Mouse (Mus musculus): ENCODE data around the gene Epb41.

Epb41 gene

DNA sequence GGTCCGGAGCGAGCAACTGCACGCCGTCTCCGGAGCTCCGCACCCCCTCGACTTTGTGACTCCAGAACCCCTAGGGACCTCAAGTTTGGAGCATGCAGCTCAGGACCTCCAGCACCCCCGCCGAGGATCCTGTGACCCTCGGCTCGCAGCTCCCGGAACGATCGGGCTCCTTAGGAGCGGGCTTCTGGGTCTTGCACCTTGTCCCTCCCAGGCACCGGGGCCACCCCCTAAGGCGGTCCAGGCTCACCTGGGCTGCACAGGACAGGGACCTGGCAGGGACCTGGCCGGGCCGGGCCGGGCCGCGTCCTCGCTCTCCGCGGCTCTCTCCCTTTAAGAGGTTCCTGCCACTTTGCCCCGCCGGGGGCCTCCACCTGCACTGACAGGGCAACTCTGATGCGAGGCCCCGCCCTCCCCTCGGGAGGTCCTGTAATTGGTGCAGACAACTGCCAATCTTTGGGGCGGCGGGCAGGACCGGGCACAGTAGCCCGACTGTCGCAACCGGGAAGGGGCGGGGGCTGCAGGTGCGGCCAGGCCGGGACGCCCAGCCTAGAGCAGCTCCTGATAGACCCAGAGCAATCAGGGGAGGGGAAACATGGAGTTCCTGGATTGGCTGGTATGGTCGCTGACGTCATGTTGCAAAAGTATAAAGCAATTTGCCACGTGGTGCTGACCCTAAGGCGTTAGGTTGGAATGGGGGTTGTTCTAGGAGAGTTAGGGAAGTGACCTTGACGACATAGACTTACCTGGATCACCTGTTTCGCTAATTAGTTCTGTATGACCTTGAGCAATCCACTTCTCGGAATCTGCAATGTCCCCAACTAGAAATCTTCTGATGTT lies at the start of gene Epb41:
Gene Epb41 (minus strand): TSS at position 389 of the 837 bp plus-strand sequence.
- in situ Hi-C loops (cut with MboI; ENCODE audit: low pct_unique_long_range_greater_than_20kb in 1 of 2, low sequenced_read_pairs in 2 of 2, unreplicated experiment in 1 of 2): no loop called here

DNA sequence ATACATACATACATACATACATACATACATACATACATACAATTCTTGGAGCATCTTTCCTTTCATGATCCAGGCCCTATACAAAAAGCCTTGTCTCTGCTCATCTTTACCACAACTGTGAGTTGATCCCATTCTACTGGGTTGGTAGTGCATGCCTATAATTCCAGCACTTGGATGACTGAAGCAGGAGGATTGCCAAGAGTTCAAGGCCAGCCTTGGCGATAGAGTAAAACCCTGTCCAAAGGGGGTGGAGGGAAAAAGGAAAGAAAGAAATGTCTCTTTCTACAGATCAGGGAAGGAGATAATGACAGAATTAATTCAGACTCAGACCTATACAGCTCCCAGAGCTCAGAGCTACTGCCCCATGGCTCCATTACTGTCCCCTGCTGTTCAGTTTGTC lies 48.0 kb upstream of the Epb41 start:
- in situ Hi-C loops (cut with MboI; ENCODE audit: low pct_unique_long_range_greater_than_20kb in 1 of 2, low sequenced_read_pairs in 2 of 2, unreplicated experiment in 1 of 2): no loop called here

DNA sequence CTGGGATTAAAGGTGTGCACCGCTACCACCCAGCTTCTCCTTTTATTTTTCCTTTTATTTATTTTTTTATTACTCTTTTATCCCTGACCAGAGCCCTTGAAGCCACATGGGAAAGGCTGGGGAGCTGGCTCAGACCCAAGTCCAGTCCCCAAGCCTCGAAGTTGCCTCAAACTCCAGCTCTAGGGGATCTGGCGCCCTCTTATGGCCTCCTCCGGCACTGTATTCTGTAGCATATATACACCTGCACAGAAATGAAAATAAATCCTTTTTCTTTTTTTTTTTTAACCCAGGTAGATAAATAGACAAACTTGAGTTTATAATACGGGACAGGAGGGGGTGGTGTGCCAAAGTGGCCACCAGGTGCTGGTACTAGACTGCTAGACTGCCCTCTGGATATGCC lies 46.6 kb upstream of the Epb41 start:
- in situ Hi-C loops (cut with MboI; ENCODE audit: low pct_unique_long_range_greater_than_20kb in 1 of 2, low sequenced_read_pairs in 2 of 2, unreplicated experiment in 1 of 2): no loop called here

DNA sequence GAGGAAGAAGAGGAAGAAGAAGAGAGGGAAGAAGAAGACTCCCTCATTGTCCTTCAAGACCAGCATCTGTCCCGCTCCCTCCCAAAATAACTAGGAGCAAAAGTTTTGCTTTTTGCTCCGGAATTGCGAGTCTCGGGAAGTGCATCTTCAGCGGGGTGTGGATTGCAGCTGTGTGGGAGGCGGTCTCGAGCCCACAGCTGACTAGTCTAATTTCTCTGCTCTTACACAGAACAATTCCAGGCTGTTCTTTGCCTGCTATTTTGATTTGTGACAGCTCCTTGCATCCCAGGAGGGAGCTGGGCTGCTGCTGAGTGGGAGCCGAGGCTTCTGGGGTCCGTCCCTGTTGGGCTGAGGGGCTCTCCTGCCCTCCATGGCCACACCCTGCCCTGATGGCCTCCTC lies 44.4 kb upstream of the Epb41 start:
- in situ Hi-C loops (cut with MboI; ENCODE audit: low pct_unique_long_range_greater_than_20kb in 1 of 2, low sequenced_read_pairs in 2 of 2, unreplicated experiment in 1 of 2): no loop called here

DNA sequence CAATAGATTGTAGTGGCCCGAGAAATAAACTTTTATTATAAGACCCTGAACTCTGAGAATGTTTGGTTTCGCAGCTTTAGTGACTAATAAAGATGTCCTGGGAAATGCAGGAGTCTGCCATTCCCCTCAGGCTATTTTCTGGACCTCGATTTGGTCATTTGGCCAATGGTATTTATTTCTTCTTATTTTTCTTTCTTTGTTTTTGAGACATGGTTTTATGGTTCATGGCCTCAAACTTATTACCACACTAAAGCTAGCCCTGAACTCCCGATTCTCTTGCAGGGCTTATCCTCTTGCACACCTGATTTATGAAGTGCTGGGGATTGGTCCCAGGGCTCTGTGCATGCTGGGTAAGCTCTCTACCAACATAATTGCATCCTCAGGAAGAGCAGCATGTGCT lies 41.2 kb upstream of the Epb41 start:
- in situ Hi-C loops (cut with MboI; ENCODE audit: low pct_unique_long_range_greater_than_20kb in 1 of 2, low sequenced_read_pairs in 2 of 2, unreplicated experiment in 1 of 2): no loop called here

DNA sequence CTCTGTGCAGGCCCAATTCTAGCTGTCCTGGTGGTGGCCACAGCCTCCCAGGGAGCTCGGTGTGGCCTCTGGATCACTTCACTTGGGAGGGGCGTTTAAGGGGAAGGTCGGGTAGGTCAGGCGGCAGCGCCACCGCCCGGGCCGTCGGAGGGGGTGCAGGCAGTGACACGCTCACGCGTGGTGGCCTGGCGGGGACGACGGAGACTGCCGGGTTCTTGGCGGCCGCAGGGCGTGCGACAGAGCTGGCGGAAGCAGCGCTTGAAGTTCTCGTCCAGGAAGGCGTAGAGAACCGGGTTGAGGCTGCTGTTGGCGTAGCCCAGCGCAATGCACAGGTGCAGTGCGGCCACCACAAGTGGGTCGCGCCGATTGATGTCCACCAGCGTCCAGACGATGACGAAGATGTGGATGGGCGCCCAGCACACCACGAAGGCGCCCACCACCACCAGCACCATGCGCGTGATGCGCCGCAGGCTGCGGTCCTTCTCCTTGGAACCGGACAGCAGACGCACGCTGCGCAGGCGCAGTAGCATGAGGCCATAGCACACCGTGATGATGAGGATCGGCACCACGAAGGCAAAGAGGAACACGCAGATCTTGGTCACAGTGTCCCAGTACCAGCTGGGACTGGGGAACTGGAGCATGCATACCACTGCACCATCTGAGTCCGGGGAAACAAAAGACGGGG lies 38.4 kb upstream of the Epb41 start:
- in situ Hi-C loops (cut with MboI; ENCODE audit: low pct_unique_long_range_greater_than_20kb in 1 of 2, low sequenced_read_pairs in 2 of 2, unreplicated experiment in 1 of 2): no loop called here

DNA sequence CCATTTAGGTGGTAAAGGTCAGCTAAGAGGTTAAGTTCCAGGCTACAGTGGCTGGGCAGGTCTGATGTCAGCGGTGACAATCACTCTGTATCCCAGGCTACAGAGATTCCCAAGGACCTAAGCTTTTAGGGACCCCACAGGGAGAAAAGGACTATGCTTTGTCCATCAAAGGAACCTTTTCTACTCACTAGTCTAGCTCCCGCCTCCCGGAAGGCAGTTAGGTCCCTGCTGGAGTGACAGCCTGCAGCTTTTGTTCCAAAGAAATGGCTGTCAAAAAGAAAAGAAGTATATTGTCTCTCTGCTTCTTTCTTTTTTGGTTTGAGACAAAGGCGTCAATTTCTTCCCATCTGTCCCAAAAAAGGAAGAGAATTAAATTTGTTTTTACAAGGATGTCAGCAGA lies 36.1 kb upstream of the Epb41 start:
- in situ Hi-C loops (cut with MboI; ENCODE audit: low pct_unique_long_range_greater_than_20kb in 1 of 2, low sequenced_read_pairs in 2 of 2, unreplicated experiment in 1 of 2): no loop called here

DNA sequence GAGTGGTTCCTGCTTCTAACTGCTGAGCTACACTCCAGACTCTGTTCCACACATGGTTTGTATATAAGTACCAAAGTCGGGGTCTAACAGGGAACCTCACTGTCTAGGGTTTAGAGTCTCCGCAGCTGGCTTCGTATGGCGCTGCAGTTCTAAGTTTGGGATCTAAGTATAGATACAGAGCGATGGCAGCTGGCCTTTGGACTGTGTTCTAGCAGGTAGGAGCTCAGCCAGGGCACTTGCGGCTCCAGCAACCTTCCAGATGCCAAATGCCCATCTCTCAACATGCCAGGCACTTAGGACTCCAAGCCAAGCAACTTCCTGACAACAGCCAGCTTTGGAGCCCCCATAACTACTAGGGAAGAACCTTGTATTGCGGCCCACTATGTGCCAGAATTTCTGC lies 33.1 kb upstream of the Epb41 start:
- in situ Hi-C loops (cut with MboI; ENCODE audit: low pct_unique_long_range_greater_than_20kb in 1 of 2, low sequenced_read_pairs in 2 of 2, unreplicated experiment in 1 of 2): no loop called here

DNA sequence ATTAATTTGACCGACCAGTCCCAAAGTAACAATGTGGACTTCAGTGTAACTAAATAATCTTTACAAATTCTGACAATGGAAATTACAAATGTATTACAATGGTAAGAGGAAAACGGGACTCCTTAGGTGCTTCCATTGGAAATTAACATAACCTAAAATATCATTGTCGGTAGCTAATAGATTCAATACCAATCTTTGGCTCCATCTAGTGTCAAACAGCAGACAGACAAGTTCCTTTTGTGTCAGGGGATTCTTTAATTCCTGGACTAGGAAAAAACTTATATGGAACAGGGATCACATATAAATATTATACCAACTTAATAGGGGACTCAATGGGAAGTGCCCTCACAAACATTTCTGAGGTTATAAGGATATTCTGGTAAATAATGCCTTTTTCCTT lies 26.0 kb upstream of the Epb41 start:
- in situ Hi-C loops (cut with MboI; ENCODE audit: low pct_unique_long_range_greater_than_20kb in 1 of 2, low sequenced_read_pairs in 2 of 2, unreplicated experiment in 1 of 2): no loop called here

DNA sequence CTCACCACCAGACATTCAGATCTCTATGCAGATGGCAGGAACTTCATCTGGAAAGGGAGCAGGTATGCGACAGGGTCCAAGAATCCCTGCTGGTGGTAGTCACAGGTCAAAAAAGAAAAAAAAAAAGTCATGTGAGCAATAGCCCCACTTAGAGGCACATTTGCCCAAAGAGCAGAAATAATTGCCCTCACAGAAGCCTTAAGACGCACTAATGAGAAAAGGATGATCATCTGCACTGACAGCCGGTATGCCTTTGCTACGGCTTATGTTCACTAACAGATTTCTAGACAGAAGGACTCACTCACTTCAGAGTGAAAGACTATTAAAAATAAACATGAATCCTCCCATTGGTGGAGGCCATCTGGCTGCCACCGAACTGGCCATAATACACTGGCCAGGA lies 24.4 kb upstream of the Epb41 start:
- in situ Hi-C loops (cut with MboI; ENCODE audit: low pct_unique_long_range_greater_than_20kb in 1 of 2, low sequenced_read_pairs in 2 of 2, unreplicated experiment in 1 of 2): loop anchor here in 1 of 2 experiments (10.0 kb wide), 1 partner anchor 75 kb away; no protein-coding TSS in a partner anchor

DNA sequence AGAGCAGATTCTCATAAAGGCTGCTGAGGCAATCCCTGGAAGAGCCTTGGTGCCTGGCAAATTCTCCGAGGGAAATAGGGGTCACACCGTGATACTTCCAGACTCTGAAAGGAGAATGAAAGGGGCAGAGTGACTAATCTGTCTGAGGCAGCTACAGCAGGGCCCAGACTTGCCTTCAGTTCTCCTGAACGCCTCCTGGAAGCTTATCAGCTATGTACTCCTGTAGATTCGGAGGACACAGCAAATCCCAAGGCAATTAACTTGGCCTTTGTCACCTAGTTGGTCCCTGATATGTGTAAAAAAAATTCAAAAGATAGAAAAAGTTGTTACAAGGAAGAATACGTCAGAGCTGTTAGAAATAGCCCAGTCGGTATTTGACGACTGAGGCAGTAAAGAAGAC lies 19.9 kb upstream of the Epb41 start:
- in situ Hi-C loops (cut with MboI; ENCODE audit: low pct_unique_long_range_greater_than_20kb in 1 of 2, low sequenced_read_pairs in 2 of 2, unreplicated experiment in 1 of 2): loop anchor here in 1 of 2 experiments (10.0 kb wide), 1 partner anchor 80 kb away; no protein-coding TSS in a partner anchor

DNA sequence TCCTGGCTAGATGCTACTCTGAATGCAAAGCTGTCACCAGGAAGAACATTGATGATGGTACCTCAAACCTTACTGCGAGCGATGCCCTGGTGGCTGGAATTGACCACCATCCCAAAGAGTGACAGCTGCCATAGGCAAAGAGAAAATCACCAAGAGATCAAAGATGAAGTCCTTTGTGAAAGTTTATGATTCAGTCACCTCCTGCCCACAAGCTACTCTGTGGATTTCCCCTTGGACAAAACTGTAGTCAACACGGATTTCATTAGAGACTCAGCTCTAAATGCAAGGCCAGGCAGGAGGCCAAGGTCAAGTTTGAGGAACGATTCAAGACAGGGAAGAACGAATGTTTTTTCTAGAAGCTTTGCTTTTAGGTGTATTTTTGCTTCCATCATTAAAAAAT lies 18.8 kb upstream of the Epb41 start:
- in situ Hi-C loops (cut with MboI; ENCODE audit: low pct_unique_long_range_greater_than_20kb in 1 of 2, low sequenced_read_pairs in 2 of 2, unreplicated experiment in 1 of 2): loop anchor here (5.0 to 10.0 kb wide), 2 partner anchors 78 to 81 kb away; no protein-coding TSS in a partner anchor

DNA sequence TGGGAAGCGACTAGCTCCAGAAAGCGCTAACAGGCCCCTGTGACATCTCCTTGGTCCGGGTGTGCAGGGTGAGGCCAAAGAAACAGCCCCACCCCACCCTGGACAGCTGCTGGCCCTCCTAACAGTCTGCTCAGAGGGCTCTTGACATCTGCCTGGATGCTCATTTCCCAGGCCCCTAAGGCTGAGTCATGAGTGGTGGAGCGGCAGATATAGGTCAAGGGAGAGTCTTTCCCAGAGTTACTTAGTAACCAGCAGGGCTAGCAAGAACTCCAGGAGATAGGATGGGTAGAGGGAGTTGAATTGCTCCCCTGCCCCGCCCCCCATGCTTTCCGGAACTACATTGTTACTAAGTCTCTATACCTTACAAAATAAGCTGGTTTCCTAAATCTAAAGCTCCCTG lies 18.0 kb upstream of the Epb41 start:
- in situ Hi-C loops (cut with MboI; ENCODE audit: low pct_unique_long_range_greater_than_20kb in 1 of 2, low sequenced_read_pairs in 2 of 2, unreplicated experiment in 1 of 2): loop anchor here (5.0 to 10.0 kb wide), 2 partner anchors 79 to 82 kb away; no protein-coding TSS in a partner anchor

DNA sequence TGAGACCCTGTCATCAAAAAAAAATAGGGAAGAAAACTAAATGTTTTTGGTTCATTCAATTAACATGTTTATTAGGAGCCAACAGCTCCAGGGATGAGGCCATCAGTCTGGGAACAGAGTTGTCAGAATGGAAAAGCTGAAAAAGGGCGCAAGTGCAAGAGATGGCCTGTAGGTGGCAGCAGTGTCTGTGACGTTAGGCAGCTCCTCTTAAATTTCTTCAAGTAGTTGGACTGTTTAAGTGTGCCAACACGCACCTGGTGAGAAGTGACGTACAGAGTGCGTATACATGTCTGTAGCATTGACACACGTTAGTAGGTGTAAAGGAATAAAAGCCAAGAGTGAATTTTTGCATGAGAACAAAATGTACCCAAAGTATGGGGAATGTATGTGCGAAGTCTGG lies 13.8 kb upstream of the Epb41 start:
- in situ Hi-C loops (cut with MboI; ENCODE audit: low pct_unique_long_range_greater_than_20kb in 1 of 2, low sequenced_read_pairs in 2 of 2, unreplicated experiment in 1 of 2): no loop called here

DNA sequence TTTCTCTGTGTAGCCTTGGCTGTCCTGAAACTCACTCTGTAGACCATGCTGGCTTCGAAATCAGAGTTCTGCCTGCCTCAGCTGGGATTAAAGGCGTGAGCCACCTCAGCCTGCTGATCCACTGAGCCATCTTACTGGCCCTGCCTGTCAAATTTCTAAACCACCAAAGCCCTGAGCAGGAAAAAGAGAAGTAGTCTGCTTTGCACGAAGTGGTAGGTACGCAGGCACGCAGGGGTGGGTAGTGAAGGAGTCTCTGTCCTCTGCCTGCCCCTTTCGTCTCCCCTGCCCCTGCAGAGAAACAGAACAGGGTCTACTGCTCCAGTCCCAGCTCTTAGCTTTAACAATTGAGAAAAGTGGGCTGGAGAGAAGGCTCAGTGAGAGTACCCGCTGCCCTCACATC lies 10.0 kb upstream of the Epb41 start:
- in situ Hi-C loops (cut with MboI; ENCODE audit: low pct_unique_long_range_greater_than_20kb in 1 of 2, low sequenced_read_pairs in 2 of 2, unreplicated experiment in 1 of 2): no loop called here

DNA sequence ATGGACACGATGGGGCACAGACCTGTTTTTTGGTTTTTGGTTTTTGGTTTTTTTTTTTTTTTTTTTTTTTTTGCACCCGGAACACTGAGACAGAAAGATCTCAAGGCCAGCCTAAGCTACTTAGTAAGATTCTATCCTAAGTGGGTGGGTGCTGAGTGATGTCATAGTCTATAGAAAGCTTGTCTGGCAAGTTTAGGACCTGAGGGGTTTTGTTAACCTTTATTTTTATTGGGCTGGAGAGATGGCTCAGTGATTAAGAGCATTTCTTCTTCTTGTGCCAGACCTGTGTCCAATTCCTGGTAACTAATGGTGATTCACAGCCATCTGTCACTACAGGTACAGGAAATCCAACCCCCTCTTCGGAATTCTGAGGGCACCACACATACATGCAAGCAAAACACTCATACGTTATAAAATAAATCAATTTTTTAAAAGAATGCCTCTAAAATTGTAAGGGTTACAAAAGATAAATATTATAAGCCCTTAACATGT lies 5.4 kb upstream of the Epb41 start:
- in situ Hi-C loops (cut with MboI; ENCODE audit: low pct_unique_long_range_greater_than_20kb in 1 of 2, low sequenced_read_pairs in 2 of 2, unreplicated experiment in 1 of 2): no loop called here

DNA sequence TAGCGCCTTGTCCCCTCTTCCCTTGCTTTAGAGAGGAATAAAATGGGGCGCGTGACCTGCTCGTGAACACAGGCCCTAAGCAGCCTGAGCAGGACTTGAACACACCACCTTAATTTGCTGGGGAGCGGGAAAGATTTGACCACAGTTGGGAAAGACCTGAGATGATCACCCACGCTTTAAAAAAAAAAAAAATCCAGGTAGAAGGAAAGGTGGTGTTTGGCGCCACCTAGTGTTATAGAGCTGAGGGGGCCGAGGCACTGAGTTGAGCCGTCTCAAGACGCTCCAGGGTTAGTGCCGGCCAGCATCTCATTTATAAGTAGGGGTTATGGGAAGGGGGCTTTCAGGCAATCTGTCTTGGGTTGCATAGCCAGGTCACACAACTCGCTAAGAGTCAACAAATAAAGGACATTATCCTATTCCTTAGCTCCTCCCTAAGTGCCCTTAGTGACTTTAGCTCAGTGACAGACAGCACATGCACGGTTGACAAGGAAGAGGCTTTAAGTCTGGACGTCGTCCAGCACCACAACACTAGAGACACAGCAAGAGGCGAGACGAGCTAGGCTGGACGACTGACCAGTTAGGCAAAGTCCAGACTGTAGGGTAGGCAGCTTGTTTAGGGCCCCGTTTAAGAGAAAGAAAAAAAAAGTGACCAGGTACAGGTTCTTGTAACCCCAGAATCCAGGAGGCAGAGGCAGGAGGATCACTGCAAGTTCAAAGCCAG lies 4.6 kb upstream of the Epb41 start:
- in situ Hi-C loops (cut with MboI; ENCODE audit: low pct_unique_long_range_greater_than_20kb in 1 of 2, low sequenced_read_pairs in 2 of 2, unreplicated experiment in 1 of 2): no loop called here

DNA sequence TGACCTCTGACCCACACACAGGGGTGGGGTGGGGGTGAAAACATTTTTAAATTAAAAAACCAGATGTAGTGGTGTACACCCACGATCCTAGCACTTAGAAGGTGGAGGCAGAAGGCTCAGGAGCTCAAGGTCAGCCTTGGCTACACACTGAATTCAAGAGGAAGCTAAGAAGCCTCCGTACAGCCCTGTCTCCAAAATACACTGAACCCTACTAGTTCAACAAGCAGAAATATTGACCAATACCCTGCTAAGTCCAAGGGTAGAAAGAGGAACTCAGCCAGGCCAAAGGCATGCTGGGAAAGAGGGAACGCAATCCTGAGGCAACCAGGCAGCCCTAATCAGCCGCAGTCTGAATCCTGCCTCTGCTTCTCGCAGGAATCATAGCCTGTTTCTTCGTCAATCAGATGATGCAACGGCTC lies 3.2 kb upstream of the Epb41 start:
- in situ Hi-C loops (cut with MboI; ENCODE audit: low pct_unique_long_range_greater_than_20kb in 1 of 2, low sequenced_read_pairs in 2 of 2, unreplicated experiment in 1 of 2): no loop called here

DNA sequence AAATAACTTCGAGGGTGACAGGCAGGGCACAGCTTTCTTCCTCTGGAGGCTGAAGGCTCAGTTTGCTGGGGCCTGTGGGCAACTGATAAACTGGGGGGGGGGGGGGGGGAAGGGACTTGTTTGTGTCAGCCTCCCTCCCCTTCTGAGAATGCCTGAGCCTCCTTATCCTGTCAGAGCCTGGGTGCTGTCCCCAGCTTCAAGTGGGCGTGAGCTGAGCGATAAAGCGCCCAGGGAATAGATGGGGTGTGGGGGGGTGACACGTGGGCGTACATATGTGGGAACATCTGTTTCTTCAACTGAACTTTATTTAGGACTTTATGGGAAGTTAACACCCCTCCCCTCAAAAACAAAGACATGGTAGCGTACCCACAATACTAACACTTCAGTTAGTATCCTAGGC lies 2.3 kb upstream of the Epb41 start:
- in situ Hi-C loops (cut with MboI; ENCODE audit: low pct_unique_long_range_greater_than_20kb in 1 of 2, low sequenced_read_pairs in 2 of 2, unreplicated experiment in 1 of 2): no loop called here

Data from mouse embryonic stem cell (cell line).